Mouse (Mus musculus): ENCODE results near the gene Ppp5c.

GRCm38 (mm10) chr7:17023701-17024100, 4.0 kb downstream of the Ppp5c start:
- no peak for TF ChIP-seq CTCF (IDR thresholded peaks at IDR 0.05 in 2 of 3, conservative IDR thresholded peaks at IDR 0.05 in 1 of 3; ENCODE audit: control insufficient read depth in 1 of 3, insufficient read depth in 1 of 3, low read depth in 2 of 3, low read length in 3 of 3, poor library complexity in 1 of 3, severe bottlenecking in 1 of 3)
- TF ChIP-seq RCOR1 (IDR thresholded peaks at IDR 0.05; ENCODE audit: low read depth, low read length) = no peak
- no peak for TF ChIP-seq EP300 (IDR thresholded peaks at IDR 0.05; ENCODE audit: low read depth in 1 of 2, low read length in 2 of 2)
- TF ChIP-seq CHD1 (IDR thresholded peaks at IDR 0.05; ENCODE audit: low read depth, low read length) = no peak
- no peak for TF ChIP-seq ZNF384 (IDR thresholded peaks at IDR 0.05; ENCODE audit: low read depth, low read length)
- TF ChIP-seq MAFK (IDR thresholded peaks at IDR 0.05; ENCODE audit: borderline replicate concordance, low read depth, low read length) = no peak
- TF ChIP-seq HCFC1 (IDR thresholded peaks at IDR 0.05; ENCODE audit: low read depth, low read length) = no peak
- TF ChIP-seq USF1 (IDR thresholded peaks at IDR 0.05; ENCODE audit: low read depth, low read length) = no peak
